Mouse (Mus musculus) common myeloid progenitor, adult 5-6 weeks (primary cell): ENCODE measurements around the gene Adam30. TPM values are rescaled to one million over a fixed set of nuclear protein-coding genes. Genes with fewer than 3 reads are reported as not detected.
"Not testable (repeated sequence)": the region's sequence is repeated elsewhere in the genome, so short reads cannot be mapped to it uniquely, and the experiment has no call there.

Experiments used
- ATAC-seq: replicated peaks from 2 replicates; pipeline ENCODE4 v1.8.0; 2016; ENCODE audit warnings: low read depth, mild to moderate bottlenecking, moderate TSS enrichment, inconsistent platforms; ENCODE audit not compliant: poor library complexity, severe bottlenecking
- total RNA-seq: library from RNA; stranded (forward); fragments of 200-1000, 187-1606 nt; gene quantifications from 2 replicates; pipeline ENCODE4 v1.2.3, GENCODE M21; 2017

Adam30 gene
- total RNA-seq, result 0.23 TPM in 1 of 2 replicates, not detected in the other

DNA sequence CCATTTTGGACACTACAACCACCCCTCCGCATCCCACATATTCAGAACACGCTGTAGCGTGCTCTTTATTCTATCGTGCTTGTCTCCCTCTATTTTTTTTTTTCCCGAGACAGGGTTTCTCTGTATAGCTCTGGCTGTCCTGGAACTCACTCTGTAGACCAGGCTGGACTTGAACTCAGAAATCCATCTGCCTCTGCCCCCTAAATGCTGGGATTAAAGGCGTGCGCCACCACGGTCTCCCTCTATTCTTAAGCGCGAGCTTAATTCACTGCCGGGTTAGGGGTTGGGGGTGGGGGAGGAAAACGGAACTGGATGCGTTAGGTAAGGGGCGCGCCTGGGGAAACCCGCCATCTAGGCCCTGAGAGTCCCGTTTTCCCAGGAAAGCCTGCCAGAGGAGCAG, at the start of gene Adam30:
Adam30 (plus strand) TSS at position 301 of the 400 bp plus-strand sequence.
- no peak for ATAC-seq

- ATAC-seq, result no peak
These were observed 42.2 kb upstream of the Adam30 start for GRCm38 (mm10) chr3:98118252-98118651.

GRCm38 (mm10) chr3:98119338-98119737, 41.1 kb upstream of the Adam30 start:
- ATAC-seq, result no peak

- ATAC-seq, result no peak
These were observed 39.5 kb upstream of the Adam30 start for GRCm38 (mm10) chr3:98120884-98121283.

DNA sequence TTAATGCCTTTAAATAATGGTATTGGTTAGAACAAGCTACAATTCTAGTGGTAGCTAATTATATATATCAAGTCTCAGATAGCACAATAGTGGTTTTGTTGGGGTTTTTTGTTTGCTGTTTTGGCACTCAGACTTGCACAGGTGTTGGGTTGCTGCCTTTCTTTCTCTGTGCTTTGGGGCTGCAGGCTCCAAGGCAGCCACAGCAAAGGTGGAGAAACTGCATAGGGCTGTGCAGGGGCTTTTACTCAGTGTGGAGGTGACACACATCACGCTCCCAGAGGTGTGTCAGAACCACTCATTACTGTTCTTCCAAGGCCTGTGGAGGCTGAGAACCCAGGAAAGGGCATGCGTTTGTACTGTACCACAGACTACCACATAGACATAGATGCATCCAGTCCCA, 32.7 kb upstream of the Adam30 start:
- no peak for ATAC-seq

GRCm38 (mm10) chr3:98128716-98129115, 31.7 kb upstream of the Adam30 start:
- ATAC-seq, result no peak

DNA sequence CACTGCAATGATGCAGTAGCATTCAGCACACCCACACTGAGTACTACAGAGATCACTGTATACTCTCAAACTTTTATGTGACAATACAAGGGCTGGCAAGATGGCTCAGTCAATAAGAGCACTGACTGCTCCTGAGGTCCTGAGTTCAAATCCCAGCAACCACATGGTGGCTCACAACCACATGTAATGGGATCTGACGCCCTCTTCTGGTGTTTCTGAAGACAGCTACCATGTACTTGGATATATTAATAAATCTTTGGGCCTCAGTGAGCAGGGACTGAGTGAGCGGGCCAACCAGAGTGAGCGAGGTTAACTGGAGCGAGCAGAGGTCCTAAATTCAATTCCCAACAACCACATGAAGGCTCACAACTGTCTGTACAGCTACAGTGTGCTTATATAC, 28.3 kb upstream of the Adam30 start:
- ATAC-seq, result not testable (repeated sequence)

- no peak for ATAC-seq
These were observed 27.8 kb upstream of the Adam30 start for GRCm38 (mm10) chr3:98132636-98133035.

DNA sequence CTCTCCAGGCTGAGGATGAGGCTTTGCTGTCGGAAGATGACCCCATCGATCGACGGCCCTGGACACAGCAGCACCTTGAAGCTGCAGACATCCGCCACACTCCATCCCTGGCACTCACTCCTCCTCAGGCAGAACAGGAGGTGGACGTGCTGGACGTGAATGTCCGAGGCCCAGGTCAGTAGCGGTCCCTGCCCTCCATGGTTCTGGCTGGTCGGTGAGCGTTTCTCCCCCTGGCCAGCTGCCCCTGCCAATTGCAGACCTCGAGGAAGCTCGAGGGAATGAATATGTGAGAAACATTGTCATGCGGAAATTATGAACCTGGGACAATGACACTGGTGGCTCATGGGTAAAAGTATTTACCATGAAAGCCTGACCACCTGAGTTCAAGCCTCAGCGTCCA, 19.0 kb upstream of the Adam30 start:
- ATAC-seq, result no peak

DNA sequence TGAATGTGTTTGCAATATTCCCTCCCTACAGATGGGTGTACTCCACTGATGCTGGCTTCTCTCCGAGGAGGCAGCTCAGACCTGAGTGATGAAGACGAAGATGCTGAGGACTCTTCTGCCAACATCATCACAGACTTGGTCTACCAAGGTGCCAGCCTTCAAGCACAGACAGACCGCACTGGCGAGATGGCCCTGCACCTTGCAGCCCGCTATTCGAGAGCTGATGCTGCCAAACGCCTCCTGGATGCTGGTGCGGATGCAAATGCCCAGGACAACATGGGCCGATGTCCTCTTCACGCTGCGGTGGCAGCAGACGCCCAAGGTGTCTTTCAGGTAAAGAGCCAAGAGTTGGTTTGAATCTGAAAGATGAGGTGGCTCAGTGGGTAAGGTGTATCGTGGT, 17.6 kb upstream of the Adam30 start:
- ATAC-seq, result no peak

DNA sequence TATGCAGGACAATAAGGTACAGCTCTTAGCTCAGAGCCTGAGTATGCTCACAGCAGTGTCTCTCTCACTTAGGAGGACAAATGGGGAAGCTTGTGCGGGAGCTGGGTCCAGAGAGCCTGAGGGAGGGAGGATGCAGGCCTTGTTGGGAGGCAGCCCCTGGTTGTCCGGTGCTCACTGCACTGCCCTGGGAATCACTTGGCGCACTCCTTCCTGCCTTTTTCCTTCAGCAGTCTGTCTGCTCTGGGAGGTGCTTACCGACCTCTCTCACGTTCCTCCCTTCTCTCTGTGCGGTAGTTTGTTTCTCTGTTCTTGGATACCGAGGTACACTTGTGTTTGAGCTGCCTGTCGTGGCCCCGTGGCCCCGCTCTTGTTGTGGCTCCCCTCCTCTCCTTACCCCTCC, 15.2 kb upstream of the Adam30 start:
- no peak for ATAC-seq

DNA sequence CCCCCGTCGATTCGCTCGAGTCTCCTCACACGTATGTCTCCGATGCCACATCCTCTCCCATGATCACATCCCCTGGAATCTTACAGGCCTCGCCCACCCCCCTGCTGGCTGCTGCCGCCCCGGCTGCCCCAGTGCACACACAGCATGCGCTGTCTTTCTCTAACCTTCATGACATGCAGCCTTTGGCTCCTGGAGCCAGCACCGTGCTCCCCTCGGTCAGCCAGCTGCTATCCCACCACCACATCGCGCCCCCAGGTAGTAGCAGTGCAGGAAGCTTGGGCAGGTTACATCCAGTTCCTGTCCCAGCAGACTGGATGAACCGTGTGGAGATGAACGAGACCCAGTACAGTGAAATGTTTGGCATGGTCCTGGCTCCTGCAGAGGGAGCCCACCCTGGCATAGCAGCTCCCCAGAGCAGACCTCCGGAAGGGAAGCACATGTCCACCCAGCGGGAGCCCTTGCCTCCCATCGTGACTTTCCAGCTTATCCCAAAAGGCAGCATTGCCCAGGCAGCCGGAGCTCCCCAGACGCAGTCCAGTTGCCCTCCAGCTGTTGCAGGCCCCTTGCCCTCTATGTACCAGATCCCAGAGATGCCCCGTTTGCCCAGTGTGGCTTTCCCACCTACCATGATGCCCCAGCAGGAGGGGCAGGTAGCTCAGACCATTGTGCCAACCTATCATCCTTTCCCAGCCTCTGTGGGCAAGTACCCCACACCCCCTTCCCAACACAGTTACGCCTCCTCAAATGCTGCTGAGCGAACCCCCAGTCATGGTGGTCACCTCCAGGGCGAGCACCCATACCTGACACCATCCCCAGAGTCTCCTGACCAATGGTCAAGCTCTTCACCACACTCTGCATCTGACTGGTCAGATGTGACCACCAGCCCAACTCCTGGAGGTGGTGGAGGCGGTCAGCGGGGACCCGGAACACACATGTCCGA, 13.7 kb upstream of the Adam30 start:
- no peak for ATAC-seq

DNA sequence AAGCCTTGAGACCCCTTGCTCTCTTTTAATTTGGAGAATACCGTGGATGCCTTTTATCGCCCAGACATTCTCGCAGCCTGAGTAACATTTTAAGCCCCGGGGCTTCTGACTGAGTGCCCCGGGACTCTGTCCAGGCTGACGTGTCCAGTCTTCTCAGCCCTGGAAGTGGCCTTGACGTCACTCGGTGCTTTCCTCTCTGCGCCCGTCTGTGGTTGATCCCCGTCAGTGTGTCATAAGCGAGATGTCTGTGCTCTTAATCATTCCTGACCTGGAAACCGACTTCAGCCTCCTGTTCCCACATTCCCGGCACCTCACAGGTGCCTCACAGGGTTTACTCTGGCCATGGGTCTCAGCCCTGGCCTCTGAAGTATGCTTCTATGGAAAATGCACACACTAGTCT, 12.7 kb upstream of the Adam30 start:
- ATAC-seq, result no peak

DNA sequence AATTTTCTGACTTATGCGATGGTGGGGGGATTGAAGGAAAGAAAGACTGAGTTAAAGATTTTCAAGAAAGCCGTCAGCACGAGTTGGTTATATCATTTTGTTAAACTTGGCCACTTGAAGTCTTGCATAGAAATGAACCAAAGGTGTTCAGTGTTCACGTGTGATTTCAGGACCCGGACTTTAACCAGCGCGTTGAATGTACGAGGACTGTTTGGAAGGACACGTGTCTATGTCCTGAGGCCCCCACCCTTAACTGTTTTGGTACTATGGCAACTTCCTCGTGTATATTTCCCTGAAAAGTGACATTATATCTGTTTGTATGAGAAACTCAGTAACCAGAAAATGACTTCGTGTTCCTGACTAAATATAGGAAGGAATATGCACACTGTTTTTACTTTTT, 10.5 kb upstream of the Adam30 start:
- no peak for ATAC-seq

- no peak for ATAC-seq
These were observed 9.4 kb upstream of the Adam30 start for GRCm38 (mm10) chr3:98151016-98151415.

DNA sequence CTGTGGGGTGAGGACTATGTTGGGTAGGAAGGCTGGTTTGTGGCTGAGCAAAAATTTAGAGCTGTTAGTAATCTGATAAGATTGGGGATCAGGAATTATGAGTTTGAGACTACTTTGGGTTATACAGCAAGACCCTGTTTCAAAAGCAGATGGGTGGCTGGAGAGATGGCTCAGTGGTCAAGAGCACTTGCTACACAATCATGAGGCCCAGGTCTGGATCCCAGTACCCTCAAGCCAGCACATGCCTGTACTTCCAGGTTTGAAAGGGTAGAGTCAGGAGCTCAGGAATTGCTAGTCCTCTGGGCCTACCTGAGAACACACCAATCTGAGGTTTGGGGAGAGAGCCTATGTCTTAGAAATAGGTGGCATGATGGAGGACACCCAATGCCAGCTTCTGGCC, 7.0 kb upstream of the Adam30 start:
- ATAC-seq, result no peak

- no peak for ATAC-seq
These were observed 4.3 kb upstream of the Adam30 start for GRCm38 (mm10) chr3:98156158-98156557.

GRCm38 (mm10) chr3:98157073-98157472, 3.4 kb upstream of the Adam30 start:
- ATAC-seq, result peak; percentile 64

GRCm38 (mm10) chr3:98157585-98157984, 2.8 kb upstream of the Adam30 start:
- ATAC-seq, result peak; percentile 68

DNA sequence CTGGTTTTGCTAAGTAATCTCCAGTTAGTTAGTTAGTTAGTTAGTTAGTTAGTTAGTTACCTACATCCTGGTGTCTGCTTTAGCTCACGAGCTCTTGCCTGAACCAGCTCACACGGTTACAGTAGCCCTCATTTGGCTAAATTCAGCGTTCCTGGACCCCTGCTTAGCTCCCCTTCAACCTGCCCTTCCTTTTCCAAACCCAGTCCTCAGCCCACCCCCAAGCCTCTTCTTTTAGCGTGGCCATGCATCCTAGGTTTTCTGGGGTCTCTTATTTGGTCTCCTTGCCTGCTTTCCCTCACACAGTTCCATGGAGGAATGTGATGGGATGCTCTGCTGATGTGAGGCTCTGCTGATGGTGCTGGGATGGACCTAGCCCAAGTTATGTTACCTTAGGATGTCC, 1.8 kb upstream of the Adam30 start:
- ATAC-seq, result no peak

DNA sequence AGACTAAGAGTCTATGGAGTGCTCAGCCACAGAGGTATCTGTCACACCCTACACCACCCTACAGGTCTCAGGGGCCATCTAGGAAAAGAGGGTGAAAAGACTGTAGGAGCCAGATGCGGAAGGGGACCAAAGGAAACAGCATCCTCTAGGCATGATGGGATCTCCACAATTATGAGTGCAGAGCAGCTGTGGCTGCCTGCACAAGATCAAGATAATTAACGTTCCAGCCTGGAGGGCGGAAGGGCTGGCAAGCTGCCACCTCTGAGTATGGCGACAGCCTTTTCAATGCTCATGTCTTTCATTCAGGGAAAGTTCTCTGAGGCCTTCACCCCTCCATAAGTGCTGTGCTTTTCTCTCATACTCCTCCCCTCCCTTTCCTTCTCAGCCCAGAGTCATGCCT, 1.1 kb upstream of the Adam30 start:
- no peak for ATAC-seq

DNA sequence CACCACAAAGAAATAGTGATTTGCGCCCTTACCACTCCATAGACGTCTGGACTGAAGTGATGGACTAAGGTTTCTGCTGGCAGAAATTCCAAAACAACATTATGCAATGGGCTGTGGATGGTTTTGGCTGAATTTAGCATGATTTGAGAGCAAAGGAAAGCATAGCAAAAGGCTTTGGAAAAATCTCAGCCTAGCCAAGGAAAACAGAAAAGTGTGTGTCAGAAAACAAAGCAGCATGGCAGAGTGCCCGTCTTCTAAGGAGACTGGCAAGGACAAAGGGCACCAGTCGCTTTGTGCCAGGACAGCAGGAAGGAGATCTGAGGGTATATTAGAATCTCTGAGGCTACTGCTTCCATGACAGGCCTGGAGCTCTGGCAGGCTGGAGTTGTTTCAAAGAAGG, 17.9 kb downstream of the Adam30 start:
- ATAC-seq, result no peak
